Mouse (Mus musculus) kidney, postnatal 0 days (tissue): ENCODE measurements at regions not wholly inside any gene's neighbourhood (a gene's known extent, or its start where the extent isn't known, plus 50 kb on each side); places are given as distances from the start of the nearest gene placed in this dataset.

Experiments used
- ATAC-seq: fragments of 200-750 bp; cut with Nextera tagmentation; replicated peaks from 2 replicates; pipeline ENCODE4 v1.8.0; 2017; ENCODE audit warnings: low read depth, moderate number of reproducible peaks, moderate TSS enrichment, moderate library complexity; ENCODE audit not compliant: low FRiP score
- DNase-seq: peaks from one replicate; pipeline ENCODE4 v3.0.0-alpha.2; 2016; ENCODE audit warnings: low spot score
- H3K27ac ChIP-seq: fragments of 300-500 bp; sonication (generic); 2 replicates; pipeline ENCODE4 v1.5.1; 2014; ENCODE audit warnings: mild to moderate bottlenecking
- H3K27me3 ChIP-seq: fragments of 300-500 bp; sonication (generic); 2 replicates; pipeline ENCODE4 v1.6.1; 2014; ENCODE audit warnings: low read length, mixed read lengths; ENCODE audit not compliant: insufficient read depth
- H3K36me3 ChIP-seq: fragments of 300-500 bp; sonication (generic); 2 replicates; pipeline ENCODE4 v1.6.1; 2014; ENCODE audit warnings: low read length, mixed read lengths; ENCODE audit not compliant: insufficient read depth
- H3K4me1 ChIP-seq: fragments of 300-500 bp; sonication (generic); replicated peaks from 2 replicates; pipeline ENCODE4 v1.6.1; 2014; ENCODE audit warnings: antibody characterized with exemption, low read length, mixed read lengths; ENCODE audit not compliant: insufficient read depth
- H3K4me2 ChIP-seq: fragments of 300-500 bp; sonication (generic); 2 replicates; pipeline ENCODE4 v1.6.1; 2014; ENCODE audit warnings: mild to moderate bottlenecking, low read length, moderate library complexity, mixed read lengths
- H3K4me3 ChIP-seq: fragments of 300-500 bp; sonication (generic); replicated peaks from 2 replicates; pipeline ENCODE4 v1.5.1; 2014; ENCODE audit warnings: low read depth, low read length
- H3K9ac ChIP-seq: fragments of 300-500 bp; sonication (generic); 2 replicates; pipeline ENCODE4 v1.6.1; 2014; ENCODE audit warnings: low read depth, low read length
- H3K9me3 ChIP-seq: fragments of 300-500 bp; sonication (generic); replicated peaks from 2 replicates; pipeline ENCODE4 v1.6.1; 2016; ENCODE audit warnings: low read length, inconsistent platforms, mixed read lengths
- CTCF ChIP-seq: IDR thresholded peaks from 2 replicates; pipeline ENCODE4 v1.5.1; 2016; ENCODE audit warnings: antibody characterized with exemption, low read depth, mild to moderate bottlenecking, moderate library complexity
- WGBS: fragments of 180-500 bp; shearing (Covaris S2); extraction: QIAGEN DNeasy Blood & Tissue Kit; methylation state at CpG from one replicate; pipeline ENCODE4 v1.1.7; 2014; 5-methylcytosine and 5-hydroxymethylcytosine counted together

DNA sequence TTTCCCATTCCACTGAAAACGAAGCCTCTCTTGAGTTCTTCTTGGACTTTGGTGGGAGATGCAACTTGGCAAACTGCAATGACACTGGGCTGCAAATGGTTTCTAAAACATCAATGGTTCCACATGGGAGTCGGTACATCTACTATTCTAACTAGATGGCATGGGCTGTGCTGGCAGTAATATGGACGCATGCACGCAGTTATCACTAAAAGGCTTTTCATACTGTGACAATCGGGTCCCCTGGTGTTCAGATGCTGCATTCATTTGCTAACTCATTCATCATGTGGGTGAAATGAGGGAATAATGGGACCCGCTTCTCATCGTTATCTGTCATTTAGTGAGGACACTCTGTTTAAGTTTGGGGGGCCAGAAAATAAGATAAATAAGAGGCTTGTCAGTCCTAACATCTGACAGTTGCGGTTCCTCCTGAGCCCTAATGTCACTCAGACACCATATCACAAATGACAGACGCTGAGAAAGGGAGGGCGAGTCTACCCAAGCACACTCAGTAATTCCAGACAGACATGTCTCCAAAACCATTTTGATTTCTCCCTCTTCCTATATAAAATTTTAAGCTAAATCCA lies 553.5 kb downstream of the Rps29 start:
- TF ChIP-seq CTCF, result no peak

DNA sequence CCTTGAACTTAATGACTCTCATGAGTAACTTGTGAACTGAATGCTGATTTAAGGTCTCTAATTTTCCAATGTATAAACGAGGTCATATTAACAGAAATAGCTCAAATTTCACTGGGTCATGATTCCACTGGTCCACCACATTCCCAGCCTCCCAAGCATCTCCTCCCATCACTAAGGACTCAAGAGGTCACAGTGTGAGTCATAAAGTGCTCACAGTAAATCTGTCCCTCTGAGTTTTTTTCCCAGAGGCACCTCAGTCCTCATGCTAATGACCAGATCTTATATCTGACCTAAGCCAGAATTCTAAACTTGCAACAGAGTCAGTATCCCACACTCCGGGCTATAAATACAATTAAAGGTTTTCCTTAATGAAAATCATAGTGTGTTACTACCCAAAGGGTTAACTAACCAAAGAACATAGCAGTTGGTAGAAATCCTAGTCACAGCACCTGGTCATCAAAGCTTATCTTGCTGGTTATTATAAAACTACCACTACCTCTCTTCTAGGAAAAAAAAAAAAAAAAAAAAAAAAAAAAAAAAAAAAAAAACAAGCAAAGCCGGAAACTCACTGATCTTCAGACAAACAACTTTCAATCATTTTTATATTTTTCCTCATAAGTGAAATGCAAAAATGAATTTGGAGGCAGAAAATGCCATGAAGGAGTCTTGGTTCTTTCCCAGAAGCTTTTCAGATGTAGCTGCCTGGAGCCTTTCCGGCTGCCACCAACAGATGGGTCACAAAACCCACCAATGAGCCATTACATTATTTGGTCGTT lies 554.3 kb downstream of the Rps29 start:
- H3K36me3 ChIP-seq, result no peaks in the 10 kb centered on the region
- no peaks in the 10 kb centered on the region for H3K9me3 ChIP-seq
- no peak overlapping the region for H3K9ac ChIP-seq
- WGBS, result 40% methylated on average over 5 of the region's 5 CpGs
- DNase-seq (peak; percentile 40), ATAC-seq (0 out of 2 replicates have a peak, but pooled peaks have one; percentile 46)
- H3K4me3 ChIP-seq, result no peak overlapping the region
- no peak for TF ChIP-seq CTCF
- H3K4me1 ChIP-seq, result no peaks in the 10 kb centered on the region
- no peak overlapping the region for H3K27ac ChIP-seq
- no peaks in the 10 kb centered on the region for H3K27me3 ChIP-seq
- H3K4me2 ChIP-seq, result no peak overlapping the region

More for the DNA sequence above, 553.5 kb downstream of the Rps29 start:
- Histone ChIP-seq H3K9me3 (no peaks in the 10 kb centered on the region), H3K4me3 (no peak overlapping the region), H3K4me1 (no peaks in the 10 kb centered on the region), H3K4me2 (no peak overlapping the region), H3K27ac (no peak overlapping the region), H3K9ac (no peak overlapping the region), H3K27me3 (no peaks in the 10 kb centered on the region), H3K36me3 (no peaks in the 10 kb centered on the region)
- WGBS, result 89% methylated on average over 10 of the region's 10 CpGs
- DNase-seq (no peak), ATAC-seq (no peak)

DNA sequence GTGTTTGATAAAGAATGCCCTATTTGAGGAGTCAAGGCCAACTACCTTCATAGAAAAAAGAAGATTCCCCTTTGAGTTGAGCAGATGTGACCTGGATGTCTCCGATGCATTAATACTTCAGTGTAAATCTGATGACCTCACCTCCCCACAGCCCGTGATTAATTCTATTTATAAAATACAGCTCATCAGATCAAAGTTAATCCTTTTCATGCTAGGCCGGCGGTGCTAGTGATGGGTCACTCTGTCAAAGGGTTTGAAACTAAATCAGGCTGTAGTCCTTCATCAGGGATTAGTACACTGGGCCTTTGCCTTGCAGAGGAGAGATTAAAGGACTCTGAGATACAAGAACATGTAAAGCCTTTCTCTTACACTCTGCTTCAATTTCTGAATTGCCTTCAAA lies 556.3 kb downstream of the Rps29 start:
- DNase-seq (no peak), ATAC-seq (no peak)
- TF ChIP-seq CTCF, result no peak
- Histone ChIP-seq H3K9me3 (no peaks in the 10 kb centered on the region), H3K4me3 (no peak overlapping the region), H3K9ac (no peak overlapping the region), H3K27me3 (no peaks in the 10 kb centered on the region), H3K36me3 (no peaks in the 10 kb centered on the region), H3K4me1 (no peaks in the 10 kb centered on the region), H3K4me2 (no peak overlapping the region), H3K27ac (no peak overlapping the region)
- 49% methylated on average over 4 of the region's 4 CpGs for WGBS

DNA sequence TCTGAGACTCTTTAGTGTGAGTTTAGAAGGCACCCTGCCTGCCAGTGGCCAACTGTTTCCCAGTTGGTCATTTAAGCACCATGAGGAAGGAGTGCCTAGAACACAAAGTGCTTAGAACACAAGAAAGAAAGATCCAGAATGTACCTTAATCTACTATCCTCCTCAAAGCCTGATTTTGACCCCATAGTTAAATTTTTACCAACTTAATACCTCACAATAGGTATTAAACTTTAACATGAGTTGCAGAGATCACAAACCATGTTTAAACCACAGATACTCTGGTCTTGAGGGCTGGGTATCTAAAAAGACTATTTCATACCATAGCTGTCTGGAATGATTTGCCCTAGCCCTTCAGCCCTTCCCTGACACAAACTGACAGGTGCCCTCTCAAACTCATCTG lies 557.6 kb downstream of the Rps29 start:
- no peak for DNase-seq
- ATAC-seq, result no peak
- H3K27me3 ChIP-seq, result no peaks in the 10 kb centered on the region
- H3K4me3 ChIP-seq, result no peak overlapping the region
- H3K4me2 ChIP-seq, result no peak overlapping the region
- no peak overlapping the region for H3K27ac ChIP-seq
- H3K9me3 ChIP-seq, result no peaks in the 10 kb centered on the region
- H3K9ac ChIP-seq, result no peak overlapping the region
- no peak for TF ChIP-seq CTCF
- no peaks in the 10 kb centered on the region for H3K36me3 ChIP-seq
- H3K4me1 ChIP-seq, result no peaks in the 10 kb centered on the region

- Histone ChIP-seq H3K4me3 (no peak overlapping the region), H3K36me3 (no peaks in the 10 kb centered on the region), H3K4me2 (no peak overlapping the region), H3K27ac (no peak overlapping the region), H3K4me1 (no peaks in the 10 kb centered on the region), H3K9me3 (no peaks in the 10 kb centered on the region), H3K27me3 (no peaks in the 10 kb centered on the region), H3K9ac (no peak overlapping the region)
- no peak for TF ChIP-seq CTCF
- peak; percentile 86 for DNase-seq
- 13% methylated on average over 7 of the region's 7 CpGs for WGBS
- peak; percentile 86 for ATAC-seq
Observed at GRCm38 (mm10) chr12:68599681-68600596, 559.0 kb downstream of the Rps29 start.

GRCm38 (mm10) chr12:68599016-68599616 lies 559.9 kb downstream of the Rps29 start:
- H3K9me3 ChIP-seq, result no peaks in the 10 kb centered on the region
- H3K27me3 ChIP-seq, result no peaks in the 10 kb centered on the region
- H3K4me2 ChIP-seq, result no peak overlapping the region
- H3K9ac ChIP-seq, result no peak overlapping the region
- no peak for TF ChIP-seq CTCF
- no peaks in the 10 kb centered on the region for H3K36me3 ChIP-seq
- H3K4me1 ChIP-seq, result no peaks in the 10 kb centered on the region
- 70% methylated on average over 8 of the region's 8 CpGs for WGBS
- DNase-seq (no peak), ATAC-seq (no peak)
- no peak overlapping the region for H3K4me3 ChIP-seq
- no peak overlapping the region for H3K27ac ChIP-seq
